Mouse (Mus musculus) left cerebral cortex, adult 18-20 months (tissue): ENCODE data around the gene Gm12355. TPM values are rescaled to one million over a fixed set of nuclear protein-coding genes. Genes with fewer than 3 reads are reported as not detected.

Experiments used
- DNase-seq, 2 experiments: peaks; one replicate each; pipeline ENCODE4 v3.0.0; 2021 to 2022; ENCODE audit warnings: low spot score in 2 of 2, mixed read lengths in 1 of 2
- total RNA-seq, 2 experiments: library from RNA; stranded (reverse); gene quantifications; 2 replicates each; pipeline ENCODE4 v1.2.3; 2021

The Gm12355 gene
- total RNA-seq, 2 experiments from 2014 or later: 11.7 to 12.1 TPM

DNA sequence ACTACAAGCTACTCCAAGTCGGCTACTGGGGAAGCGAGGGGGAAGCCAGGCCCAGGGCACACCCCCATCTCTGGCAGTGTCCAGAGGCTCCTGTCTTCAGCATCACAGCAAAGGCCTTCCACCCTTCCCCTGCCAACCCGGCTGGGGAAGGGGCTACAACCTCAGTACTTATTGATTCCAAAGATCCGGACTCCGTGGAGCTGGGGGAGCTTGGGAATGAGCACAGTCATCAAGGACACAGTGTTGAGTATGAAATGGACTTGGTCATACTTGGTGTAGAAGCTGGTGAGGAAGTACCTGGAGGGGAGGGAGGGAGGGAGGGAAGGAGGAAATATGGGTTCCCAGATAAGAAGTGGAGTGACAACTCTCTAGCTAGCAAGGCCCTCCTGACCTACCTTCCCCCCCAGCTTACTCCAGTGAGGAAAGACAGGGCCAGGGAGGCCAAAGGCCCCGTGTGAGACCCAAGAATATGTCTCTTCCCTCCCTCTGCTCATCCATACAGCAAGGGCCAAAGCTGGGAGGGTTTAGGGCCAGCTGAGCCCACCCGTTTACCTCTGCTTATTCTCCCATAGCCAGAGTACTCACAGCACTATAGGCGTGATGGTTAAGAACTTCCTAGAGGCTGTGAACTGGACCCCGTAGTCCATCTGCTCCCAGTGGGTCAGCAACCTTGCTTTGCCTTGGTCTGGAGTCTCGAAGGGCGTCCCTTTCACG is 42.8 kb downstream of the Gm12355 start:
- no peak for DNase-seq

DNA sequence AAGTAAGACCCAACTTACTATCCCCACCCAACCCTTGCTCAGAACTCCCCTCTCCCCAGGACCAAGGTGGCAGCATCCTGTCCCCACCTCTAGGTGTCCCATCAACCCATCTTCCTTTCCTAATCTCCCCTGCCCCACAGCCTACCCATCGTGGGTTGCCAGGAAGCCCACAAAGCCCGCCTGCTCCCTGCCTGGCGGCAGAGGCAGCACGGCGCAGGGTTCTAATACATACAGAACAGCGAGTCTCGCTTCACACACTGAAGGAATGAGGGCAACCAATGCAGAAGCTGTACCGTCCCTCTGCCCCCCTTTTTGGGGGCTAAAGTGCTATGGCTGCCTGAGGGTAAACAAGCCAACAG is 43.5 kb downstream of the Gm12355 start:
- no peak for DNase-seq

DNA sequence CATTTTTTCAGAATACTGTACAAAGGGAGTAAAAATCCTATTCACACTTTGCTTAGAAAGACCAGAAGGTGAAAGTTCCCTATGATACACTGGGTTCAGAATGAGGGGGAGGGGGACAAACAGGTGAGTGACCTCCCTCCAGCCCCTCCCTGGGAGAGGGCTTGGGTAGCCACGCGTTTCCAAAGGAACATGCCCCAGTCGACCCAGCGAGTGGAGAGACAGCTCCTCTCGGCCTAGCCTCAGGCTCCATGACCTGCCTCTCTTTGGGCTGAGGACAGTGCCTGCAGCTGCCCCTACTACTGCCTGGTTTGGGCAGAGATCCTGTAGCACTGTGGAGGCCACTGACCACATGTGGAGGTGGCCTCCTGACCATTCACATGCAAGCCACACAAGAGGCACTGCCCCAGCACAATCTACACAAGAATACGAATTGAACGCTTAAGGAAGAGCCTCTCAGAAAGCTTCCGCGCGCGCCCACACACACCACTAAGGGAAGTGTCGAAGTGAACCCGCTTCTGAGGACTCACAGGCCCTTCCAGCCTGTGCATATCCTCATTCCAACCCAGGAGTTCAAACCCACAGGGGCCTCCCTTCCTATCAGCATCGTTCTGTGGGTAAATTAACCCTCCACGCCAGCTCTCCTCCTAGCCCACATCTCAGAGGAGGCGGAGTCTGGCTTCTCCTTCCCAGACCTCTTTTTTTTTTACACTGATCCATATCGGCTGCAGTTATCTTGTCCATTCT is 44.0 kb downstream of the Gm12355 start:
- no peak for DNase-seq

DNA sequence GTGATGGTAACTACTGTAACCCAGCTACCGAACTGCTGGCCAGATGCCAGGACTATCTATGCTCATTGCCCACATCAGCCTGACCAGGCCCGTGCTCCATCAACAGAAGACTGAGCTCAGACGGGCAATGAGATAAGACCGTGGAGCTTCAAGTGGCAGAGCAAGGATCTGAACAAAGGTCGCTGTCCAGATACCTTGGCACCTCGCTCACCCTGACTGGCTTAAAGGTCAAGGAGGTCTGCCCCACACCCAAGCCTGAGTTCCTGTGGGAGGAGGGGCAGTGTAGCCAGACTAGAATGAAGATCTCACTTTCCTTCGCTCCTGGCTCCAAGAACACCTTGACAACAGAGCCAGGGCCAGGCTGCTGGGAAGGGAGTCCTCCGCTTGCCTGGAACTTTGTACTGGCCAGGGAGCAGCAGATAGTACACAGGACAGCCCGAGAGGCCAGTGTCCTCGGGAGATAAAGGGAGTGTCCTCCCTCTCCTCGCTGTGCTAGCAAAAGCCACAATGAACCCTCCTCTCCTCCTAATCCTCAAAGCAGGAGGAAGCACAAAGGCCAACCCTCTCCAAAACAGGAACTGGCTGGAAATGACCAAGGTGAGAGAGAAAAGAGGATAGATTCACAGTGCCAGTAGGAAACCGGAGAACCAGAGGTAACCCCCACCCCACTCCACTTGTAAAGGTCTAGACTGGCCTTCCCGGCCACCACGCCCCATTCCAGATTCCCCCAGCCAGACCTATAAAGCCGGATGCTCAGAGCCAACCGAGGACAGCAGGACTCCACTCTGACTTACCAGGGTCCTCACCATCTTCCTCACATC is 45.0 kb downstream of the Gm12355 start:
- no peak for DNase-seq

DNA sequence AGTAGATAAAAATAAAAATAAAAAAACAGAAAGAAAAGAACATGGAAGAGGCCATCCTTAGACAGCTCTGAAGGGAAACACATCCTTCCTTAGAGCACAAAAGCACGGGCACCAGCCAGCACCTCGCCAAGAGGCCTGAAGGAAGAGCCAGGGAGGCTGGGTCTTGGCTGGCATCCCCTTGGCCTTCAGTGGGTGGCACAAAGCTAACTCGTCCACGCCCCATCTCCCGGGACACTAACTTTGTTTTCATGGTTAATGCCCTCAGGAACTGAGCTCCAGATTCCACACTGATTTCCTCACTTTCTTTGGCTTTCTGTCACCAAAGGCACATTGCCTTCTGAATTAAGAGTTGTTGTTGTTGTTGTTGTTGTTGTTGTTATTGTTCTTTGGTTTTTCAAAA is 47.7 kb downstream of the Gm12355 start:
- no peak for DNase-seq

Other genes starting within 250 kb of the Gm12355 start
- gene Tcap, start 241.8 kb downstream of the Gm12355 start, total RNA-seq: 1 to 10 TPM; 6.9 to 8.1 TPM
- under 1 TPM; 0.30 to 0.74 TPM for gene Pnmt, start 239.2 kb downstream of the Gm12355 start, total RNA-seq
- gene Pgap3, start 225.2 kb downstream of the Gm12355 start, total RNA-seq: 10 to 100 TPM in 1 of 2 experiments, 1 to 10 TPM in 1; 9.4 to 10.3 TPM
- 1 to 10 TPM; 2.0 to 2.2 TPM for gene Erbb2, start 213.2 kb downstream of the Gm12355 start, total RNA-seq
- gene Mien1, start 186.7 kb downstream of the Gm12355 start, total RNA-seq: 100 to 1,000 TPM; 104 to 110 TPM
- 1 to 10 TPM; 3.6 to 4.3 TPM for gene Grb7, start 179.3 kb downstream of the Gm12355 start, total RNA-seq
- gene Ikzf3, start 79.6 kb downstream of the Gm12355 start, total RNA-seq: under 1 TPM; 0.33 TPM
- gene Zpbp2, start 74.6 kb downstream of the Gm12355 start, total RNA-seq: not detected
- 10 to 100 TPM; 46.0 to 49.4 TPM for gene Ormdl3, start 38.3 kb downstream of the Gm12355 start, total RNA-seq
- not detected for gene Lrrc3c, start 27.4 kb downstream of the Gm12355 start, total RNA-seq
- not detected for gene Gsdma3, start 699 bp upstream of the Gm12355 start, total RNA-seq
- not detected for gene Gsdma2, start 21.1 kb upstream of the Gm12355 start, total RNA-seq
- under 1 TPM in 1 of 2 experiments, not detected in 1; 0.14 TPM for gene Gsdma, start 38.7 kb upstream of the Gm12355 start, total RNA-seq
- gene Psmd3, start 56.9 kb upstream of the Gm12355 start, total RNA-seq: 100 to 1,000 TPM; 135 to 138 TPM
- gene Csf3, start 75.6 kb upstream of the Gm12355 start, total RNA-seq: not detected
- gene Med24, start 103.8 kb upstream of the Gm12355 start, total RNA-seq: 100 to 1,000 TPM; 108 to 127 TPM
- 100 to 1,000 TPM; 708 to 832 TPM for gene Thra, start 115.0 kb upstream of the Gm12355 start, total RNA-seq
- gene Nr1d1, start 149.7 kb upstream of the Gm12355 start, total RNA-seq: 100 to 1,000 TPM in 1 of 2 experiments, 10 to 100 TPM in 1; 87.2 to 122 TPM
- gene Msl1, start 169.9 kb upstream of the Gm12355 start, total RNA-seq: 100 to 1,000 TPM; 182 to 185 TPM
- 10 to 100 TPM; 53.0 to 57.3 TPM for gene Casc3, start 179.2 kb upstream of the Gm12355 start, total RNA-seq
- 100 to 1,000 TPM; 133 to 139 TPM for gene Rapgefl1, start 211.1 kb upstream of the Gm12355 start, total RNA-seq
- gene Wipf2, start 238.0 kb upstream of the Gm12355 start, total RNA-seq: 10 to 100 TPM; 73.3 to 75.5 TPM